Mouse (Mus musculus): ENCODE data around the gene Ntrk2.

The Ntrk2 gene

DNA sequence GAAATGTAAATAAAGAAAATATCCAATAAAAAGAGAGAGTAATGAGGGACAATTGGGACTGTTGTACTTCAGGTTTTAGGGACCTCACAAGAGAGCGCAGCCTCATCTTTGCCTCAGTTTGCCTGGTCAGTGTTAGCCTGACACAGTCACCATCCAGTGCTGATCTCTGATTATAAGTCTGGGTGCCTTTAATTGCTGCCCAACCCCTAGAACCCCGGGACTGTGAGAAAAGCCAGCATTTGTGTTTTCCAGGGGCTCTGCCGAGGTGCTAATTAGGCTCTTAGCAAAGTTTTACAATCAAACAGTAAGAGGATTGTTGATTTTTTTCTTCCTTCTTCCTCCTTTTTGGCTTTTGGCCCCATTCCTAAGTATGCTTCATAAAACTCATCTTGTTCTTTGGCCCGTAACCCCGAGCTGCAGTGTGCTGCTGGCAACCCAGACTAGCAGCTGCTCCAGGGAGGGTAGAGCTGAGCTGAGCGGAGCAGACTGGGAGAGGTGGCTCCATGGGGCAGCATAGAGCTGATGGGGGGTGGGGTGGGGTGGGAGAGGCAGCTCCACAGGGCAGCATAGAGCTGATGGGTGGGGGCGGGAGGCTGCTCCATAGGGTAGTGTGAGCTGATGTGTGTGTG is 34.5 kb downstream of the Ntrk2 start:
- DNase-seq (ENCODE audit: low read depth, low spot score) = no peak

DNA sequence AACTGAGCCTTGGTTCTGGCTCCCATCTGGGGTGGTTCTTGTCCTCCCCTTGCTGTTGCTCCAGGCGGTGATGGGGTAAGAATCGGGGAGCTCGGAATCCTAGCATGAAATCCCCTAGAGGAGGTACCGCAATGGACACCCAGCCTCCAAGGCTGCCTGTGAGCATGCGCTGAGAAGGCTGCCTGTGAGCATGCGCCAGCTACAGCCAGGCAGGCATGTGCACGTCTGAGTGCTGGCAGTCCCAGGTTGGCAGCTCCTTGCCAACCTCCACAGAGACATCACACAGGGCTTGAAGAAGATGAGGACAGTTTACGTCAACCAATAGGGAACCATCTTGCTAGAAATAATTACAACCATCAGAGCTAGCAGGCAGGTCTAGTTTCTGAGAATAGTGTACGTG is 37.5 kb downstream of the Ntrk2 start:
- no peak for DNase-seq (ENCODE audit: low read depth, low spot score)

DNA sequence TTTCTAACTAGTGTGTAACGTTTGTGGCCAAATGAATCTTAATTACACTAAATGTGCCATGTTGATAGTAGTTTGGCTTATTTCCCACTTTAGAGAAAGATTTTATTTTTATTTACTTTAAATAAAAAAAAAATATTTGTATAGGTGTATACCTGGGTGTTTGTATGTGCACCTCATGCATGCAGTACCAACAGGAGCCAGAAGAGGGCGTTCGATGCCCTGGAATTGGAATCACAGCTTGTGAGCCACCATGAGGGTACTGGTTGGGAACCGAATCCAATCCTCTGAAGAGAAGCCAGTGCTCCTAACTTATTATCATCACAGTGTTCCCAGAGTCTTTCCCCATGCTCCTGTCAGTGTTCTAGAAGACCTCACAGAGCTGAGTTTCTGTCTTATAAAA is 42.2 kb downstream of the Ntrk2 start:
- DNase-seq (ENCODE audit: low read depth, low spot score) = no peak

DNA sequence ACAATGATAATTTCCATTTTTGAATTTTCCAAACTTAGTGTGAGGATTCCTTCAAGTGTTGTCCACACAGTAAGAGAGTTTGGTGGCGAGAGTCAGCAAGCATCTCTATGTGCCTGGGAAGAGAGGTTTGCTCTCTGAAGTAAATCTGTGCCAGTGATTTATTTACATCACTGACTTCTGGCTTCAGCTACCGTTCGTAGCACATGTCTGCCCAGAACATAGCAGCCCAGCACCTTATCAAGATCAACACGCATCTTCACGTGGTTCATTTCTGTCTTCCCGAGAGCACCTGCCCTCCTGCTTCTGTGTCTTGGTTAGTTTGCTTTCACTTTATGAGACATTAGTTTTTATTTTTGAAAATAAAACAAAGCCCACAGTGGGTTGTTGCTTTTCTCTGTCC is 47.3 kb downstream of the Ntrk2 start:
- no peak for DNase-seq (ENCODE audit: low read depth, low spot score)

DNA sequence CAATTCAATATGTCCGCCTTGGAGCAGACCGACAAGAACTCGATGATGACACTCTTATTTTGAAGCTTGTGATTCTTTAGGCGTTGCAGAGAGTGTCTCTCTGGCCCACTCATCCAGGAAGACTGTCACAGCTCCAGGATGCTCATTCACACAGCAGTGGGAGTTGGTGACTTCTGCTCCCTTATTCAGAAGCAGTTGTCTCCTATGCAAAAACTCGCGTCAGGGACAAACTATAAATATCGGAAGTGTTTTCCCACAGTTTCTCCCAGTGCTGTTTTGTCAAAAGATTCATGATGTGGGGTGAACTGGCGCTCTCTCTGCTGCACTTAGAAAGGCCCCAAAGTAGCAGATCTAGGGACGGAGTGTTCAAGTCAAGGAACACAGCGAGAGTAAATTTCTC is 59.9 kb downstream of the Ntrk2 start:
- no peak for DNase-seq (ENCODE audit: low read depth, low spot score)

DNA sequence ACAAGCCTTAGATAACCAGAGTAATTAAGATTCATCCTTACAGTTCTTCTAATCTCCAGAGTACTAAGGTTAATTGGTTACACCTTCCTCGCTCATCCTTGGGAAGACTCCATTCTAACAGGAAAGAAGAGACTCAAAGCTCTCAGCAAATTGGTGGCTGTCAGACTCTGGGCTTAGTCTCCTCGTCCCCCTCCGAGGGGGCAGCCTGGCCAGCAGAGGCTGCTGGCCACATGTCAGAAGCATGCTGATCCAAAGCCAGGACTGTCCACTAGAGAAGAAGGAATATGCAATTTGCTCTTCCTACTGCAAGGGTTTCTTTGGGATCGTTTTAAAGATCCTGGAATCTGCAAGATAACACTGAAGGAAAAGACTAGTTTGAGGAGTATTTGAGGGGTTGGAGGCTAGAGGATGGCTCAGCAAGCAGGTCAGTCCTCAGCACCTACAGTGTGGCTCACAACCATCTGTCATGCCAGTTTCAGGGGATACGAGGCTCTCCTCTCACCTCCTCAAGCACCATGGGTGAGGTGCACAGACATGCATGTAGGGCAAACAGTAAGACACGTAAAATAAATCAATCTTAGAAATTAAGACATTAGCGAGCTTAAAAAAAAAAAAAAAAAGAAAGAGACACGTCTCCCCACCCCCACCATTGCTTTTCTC is 60.5 kb downstream of the Ntrk2 start:
- no peak for DNase-seq (ENCODE audit: low read depth, low spot score)

DNA sequence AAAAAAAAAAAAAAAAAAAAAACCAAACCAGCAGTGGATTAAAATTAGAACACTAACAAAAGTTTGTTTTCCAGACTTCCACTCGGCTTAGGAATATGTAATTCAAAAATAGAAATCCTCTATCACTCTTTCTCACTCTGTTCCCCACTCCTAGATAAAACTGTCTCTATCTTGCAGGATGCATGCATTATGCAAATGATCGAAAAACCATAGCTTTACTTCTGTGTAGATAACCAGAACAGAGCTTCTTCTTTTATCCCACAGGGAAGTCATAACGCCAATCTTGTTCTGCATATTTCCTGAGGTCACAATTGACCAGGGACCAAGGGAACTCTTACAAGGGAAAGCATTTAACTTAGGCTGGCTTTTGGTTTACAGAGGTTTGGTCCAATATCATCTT is 76.1 kb downstream of the Ntrk2 start:
- DNase-seq (ENCODE audit: low read depth, low spot score) = no peak

DNA sequence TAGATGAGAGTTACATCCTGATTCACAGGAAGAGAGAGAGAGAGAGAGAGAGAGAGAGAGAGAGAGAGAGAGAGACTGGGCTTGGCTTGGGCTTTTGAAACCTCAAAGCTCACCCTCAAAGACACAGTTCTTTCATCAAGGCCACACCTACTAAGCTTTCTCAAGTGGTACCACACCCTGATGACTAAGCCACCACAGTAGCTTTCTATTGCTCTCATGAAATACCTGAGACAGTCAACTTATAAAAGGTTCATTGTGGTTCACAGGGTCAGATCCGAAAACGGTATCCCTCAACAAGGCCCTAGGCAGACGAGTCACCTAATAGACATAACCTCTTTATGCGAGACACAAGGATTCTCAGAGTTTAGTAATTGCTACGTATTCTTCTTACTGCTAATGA is 76.5 kb downstream of the Ntrk2 start:
- DNase-seq (ENCODE audit: low read depth, low spot score) = no peak

DNA sequence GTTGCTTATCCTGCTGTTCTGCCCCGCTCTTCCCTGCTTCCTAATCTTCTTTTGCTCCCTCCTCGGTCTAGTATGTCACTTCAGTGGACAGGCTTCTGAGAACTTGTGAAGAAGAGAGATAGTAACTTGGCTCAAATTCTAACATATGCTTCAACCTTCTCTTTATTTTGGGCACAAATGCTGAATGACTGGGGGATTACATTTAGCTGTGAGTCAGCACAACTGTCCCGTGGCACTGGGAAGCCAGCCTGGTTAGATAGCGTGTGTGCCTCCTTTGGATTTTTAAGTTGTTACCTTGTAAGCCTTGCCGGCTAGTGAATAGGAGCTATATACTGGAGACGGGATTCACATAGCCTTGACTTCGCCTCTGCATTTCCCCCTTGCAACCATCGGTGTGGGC is 79.7 kb downstream of the Ntrk2 start:
- DNase-seq (ENCODE audit: low read depth, low spot score) = no peak

DNA sequence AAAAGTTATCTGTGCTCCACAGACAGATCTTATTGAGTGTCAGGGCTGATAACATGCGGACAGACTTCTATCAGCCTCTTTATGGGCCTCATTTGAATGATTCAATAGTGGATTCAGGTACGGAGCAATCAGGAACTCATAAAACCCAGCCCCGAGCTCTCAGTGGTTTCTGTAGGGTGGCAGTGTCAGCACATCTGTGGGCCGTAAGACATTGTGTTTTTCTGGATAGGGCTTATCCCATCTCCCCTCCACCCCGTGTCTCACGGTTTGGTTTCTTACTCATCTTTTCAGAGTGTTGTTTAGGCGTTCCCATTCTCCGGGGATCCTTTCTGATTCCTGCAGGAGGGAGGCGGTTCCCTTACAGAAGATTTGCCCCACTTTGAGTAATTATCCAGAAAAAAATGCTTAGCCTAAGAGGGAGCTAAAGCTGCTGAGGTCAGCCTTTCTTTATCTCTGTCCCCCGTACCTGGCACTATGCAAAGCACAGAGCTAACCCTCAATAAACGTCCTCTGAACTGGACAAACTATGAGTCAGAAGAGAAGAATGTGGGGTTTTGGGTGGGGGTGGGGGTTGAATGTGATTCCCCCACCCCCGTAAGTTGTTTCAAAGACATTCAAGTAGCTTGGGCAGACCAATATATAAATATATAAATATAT is 90.0 kb downstream of the Ntrk2 start:
- DNase-seq (ENCODE audit: low read depth, low spot score) = no peak

DNA sequence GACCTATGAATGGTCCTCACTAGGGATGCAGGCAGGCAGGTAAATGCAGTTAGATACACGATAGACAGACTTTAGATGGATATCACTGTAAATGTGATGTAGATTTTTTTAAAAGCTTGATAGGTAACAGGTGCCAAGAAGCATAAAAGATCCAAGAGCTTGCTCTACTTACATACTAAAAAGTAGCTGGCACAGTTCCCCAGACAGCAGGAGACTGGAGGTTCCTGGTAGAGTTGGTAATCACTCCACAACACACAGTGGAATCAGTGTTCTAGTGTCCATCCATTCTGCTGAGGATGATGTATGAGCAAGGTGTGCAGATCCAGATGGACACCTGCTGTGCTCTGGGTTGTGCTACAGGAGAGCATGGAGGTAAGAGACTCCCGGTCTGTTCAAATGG is 93.0 kb downstream of the Ntrk2 start:
- no peak for DNase-seq (ENCODE audit: low read depth, low spot score)

DNA sequence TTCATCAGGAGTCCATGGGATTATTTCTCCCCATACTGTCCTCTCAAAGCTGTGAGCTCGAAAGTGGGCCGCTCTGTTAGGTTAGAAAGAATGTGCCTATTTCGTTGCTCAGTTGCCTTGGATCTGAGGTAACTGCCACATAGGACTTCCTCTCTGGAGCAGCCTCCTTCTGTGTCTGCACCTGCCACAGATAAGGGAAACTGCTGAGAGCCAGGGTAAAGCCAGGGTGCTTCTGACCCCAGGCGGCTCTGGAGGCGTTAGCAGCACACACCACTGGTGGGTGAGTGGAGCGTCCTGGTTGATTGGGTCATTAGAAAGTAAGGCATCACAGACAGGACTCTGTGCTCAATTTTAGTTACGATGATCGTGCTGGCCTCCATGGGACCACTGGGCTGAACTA is 95.9 kb downstream of the Ntrk2 start:
- no peak for DNase-seq (ENCODE audit: low read depth, low spot score)

DNA sequence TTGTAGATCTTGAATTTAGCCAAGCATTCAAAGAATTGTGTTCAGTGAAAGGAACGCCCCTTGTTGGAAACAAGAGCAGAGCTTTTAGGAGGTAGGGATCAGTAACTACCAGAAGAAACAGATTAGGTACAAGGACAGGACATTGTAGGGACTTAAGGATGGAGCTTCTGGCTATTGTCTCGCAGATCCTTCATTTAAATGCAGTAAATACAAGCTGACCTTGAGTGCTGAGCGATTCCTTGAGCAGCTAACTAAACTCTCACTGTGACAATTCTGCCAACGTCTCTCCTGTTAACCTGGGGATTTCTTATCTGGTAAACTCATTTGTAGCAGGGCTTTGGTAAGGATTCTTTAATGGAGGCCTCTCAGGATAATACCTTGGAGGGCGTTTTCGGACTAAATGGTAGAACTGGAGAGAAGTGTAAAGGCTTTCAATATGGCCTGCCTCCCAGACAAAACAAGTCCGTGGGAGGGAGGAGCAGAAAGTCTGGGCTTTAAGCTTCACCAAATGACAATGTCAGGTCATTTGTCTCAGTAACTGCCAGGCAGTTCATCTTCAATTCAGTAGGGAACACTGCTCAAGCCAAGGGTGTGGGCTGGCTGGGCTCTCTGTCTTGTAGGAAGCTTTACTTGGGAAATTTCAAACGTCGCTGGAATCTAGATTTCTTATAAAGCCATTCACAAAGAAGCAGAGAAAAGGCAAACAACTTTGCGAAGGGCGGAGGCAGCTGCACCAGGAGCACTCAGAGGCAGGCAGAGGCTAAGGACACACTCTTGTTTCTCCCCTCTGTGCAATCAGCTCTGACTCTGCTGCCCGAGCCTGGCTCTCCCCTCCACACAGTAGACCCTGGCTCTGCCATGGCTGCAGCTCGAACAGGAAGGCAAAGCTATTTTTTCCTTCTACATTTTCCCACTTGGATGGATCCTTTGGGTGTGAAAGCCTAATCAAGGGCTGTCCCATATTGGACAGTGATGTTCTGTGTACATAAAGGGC is 98.7 kb downstream of the Ntrk2 start:
- DNase-seq (ENCODE audit: low read depth, low spot score) = no peak

DNA sequence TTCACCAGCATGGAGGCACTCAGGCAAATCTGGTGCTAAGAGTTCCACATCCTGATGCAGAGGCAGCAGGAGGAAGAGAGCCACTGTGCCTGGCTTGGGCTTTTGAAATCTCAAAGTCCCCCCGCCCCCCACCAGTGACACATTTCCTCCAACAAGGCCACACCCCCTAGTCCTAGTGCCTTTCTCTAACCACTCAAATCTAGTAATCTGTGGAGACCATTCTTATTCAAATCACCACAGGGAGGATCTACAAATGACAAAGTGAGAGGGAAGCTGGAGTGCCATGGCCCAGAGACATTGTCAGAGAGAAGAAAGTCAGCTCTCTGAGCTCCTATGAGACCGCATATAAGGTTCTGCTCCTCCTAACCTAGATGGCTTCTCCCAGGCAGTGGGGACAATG is 105.6 kb downstream of the Ntrk2 start:
- no peak for DNase-seq (ENCODE audit: low read depth, low spot score)

DNA sequence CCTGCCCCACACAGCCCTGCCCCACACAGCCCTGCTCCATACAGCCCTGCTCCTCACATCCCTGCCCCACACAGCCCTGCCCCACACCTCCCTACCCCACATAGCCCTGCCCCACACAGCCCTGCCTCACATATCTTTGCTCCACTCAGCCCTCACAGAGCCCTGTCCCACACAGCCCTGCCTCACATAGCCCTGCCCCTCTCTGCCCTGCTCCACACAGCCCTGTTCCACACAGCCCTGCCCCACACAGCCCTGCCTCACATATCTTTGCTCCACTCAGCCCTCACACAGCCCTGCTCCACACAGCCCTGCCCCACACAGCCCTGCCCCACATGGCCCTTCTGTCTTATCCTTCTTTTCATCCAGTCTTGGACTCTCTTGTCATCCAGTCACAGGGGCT is 106.2 kb downstream of the Ntrk2 start:
- DNase-seq (ENCODE audit: low read depth, low spot score) = no peak

DNA sequence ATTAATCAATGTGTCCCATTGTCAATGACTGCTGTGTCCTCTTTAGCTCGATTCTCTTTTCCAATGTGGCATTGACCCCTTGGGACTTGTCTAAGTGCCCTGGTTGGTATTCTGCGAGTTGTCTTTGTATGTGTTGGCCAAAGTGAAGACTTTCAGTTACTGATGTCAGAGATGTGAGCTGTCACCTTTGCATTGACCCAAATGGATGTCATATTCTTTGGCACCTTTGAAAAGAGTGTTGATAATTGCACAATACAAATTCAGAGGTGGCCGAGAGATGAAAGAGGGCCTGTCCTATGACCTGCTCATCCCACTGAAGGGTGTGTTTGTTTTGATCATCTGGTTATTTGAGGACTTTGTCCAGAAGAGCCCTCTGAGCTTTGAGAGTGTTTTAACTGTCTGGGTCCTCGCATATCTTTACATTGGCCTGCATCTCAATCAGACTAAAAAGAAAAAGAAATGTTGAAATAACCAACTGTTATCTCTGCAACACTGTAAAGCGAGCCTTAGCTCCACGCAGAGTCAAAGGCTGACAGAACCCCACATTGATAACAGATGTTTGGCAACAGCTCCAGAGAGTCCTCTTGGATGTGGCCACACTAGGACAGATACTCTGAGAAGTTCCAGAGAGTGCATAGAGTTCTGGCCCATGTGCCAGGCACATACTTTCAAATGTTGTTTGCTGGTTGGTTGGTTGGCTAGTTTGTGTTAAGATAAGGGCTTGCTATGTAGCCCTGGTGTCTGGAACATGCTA is 107.9 kb downstream of the Ntrk2 start:
- DNase-seq (ENCODE audit: low read depth, low spot score) = no peak

DNA sequence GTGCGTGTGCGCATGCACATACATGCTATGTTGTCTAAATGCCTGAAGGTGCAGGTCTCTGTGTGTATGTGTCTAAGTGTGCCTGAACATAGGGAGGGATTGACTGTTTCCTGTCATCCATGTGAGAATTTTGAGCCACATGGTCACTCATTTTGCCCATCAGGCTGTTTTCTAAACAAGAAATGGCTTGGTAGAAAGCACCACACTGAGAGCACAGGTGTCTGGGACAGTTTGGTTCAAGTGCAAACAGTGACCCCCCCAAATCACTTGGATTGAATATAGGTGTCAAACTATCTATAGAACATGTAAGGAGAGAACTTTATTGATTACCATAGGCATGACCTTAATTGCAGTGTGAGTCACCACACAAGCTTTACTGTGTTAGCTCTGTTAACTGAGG is 110.0 kb downstream of the Ntrk2 start:
- DNase-seq (ENCODE audit: low read depth, low spot score) = no peak

DNA sequence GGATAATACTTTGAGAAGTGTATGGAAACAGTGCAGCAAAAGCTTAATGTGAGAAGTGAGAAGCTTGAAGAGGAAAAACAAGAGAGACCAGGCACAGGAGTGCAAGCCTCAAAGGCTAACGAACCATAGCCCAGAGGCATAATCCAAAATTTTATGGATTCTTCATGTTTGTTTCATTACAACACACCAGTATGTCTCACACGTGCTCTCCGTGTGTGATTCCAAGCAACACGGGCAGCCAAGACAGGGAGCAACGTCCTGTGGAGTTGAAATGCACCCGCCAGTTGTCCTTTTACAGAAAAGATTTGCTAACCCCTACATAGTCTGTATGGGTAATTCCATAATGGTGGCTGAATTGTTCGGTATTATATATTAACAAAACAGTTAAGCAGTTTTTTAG is 113.9 kb downstream of the Ntrk2 start:
- DNase-seq (ENCODE audit: low read depth, low spot score) = no peak

DNA sequence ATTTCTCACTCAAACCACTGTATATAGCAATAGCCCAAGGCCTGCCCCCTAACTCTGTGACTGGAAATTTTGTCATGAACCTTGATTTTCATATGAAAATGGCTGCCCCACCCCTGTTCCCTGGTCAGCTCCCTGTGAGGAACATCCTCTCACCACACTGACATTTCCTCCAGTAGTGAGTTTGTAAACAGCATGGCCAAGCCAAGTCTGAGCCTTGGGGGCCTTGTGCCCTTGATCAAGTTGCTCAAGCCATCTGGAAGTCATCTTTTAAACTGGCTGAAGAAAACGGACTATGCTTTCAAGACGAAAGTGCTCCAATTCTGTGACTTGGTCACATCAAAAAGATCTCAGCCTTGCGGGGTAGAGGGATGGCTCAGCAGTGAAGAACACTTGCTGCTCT is 114.9 kb downstream of the Ntrk2 start:
- DNase-seq (ENCODE audit: low read depth, low spot score) = no peak

DNA sequence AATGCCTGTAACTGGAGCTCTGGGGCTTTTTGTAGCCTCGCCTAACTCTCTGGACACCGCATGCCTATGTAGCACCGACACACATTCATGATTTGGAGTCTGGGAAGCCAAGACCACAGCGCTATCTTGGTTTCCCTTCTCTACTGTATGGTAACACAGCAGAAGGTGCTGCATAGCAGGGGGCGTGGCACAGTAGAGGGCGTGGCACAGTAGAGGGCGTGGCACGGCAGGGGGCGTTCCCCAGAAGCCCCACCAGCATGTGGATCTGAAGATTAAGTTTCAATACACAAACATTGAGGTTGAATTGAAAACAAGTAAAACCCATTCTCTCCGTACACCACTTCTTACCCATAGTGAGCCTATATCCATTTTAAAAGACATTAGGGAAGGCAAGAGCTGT is 115.3 kb downstream of the Ntrk2 start:
- no peak for DNase-seq (ENCODE audit: low read depth, low spot score)

DNA sequence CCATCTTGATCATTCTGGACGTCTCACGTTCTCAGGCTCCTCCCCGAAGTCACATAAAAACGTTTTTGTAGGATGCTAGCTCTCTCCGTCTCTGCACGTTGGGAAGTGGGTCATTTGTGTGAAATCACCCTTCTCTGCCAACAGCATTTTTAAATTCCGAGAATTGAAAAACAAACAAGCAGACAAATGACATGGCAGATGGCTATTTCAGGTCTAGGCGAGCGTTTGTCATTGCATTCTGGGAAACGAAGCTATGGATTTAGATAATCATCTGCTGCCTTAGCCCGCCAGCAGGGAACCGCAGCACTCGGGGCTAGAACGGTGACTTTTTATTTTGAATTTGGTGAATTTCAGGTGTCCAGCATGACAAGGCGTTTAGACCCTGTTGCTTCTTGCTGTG is 115.8 kb downstream of the Ntrk2 start:
- no peak for DNase-seq (ENCODE audit: low read depth, low spot score)
